Mouse (Mus musculus): ENCODE data around the gene Cacna2d2. TPM values are rescaled to one million over a fixed set of nuclear protein-coding genes. Genes with fewer than 3 reads are reported as not detected.
A peak's percentile ranks its signal among the peaks of the same experiment; 100 is the strongest.

Cacna2d2 gene
- total and polyA plus RNA-seq, 2 experiments, result not detected

DNA sequence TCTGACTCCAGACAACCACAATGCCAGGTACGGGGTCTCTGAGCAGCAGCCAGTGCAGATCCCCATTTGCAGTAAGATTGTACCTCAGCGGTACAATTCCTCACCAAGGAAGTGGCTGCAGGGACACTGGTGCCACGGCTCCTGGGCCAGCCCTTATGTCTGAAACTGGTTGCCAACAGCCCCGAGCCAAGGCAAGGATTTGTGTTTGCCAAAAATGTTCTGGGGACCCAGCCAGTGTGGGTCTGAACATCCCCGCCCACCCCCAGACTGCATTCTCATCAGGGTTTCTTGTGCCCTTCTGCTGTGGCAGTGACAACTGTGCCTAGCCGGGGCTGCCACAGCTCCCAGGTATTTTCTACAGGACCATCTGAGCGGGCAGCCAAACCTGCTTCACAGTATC, 138.8 kb downstream of the Cacna2d2 start:
- DNase-seq (ENCODE audit: extremely low read depth, low read depth, low spot score), result no peak
- peaks cover 28% of the 10 kb centered on the region; the same call in 1 of the 2 replicates for H3K79me2 ChIP-seq (ENCODE audit: control insufficient read depth, insufficient read depth, low read length)
- no peaks in the 10 kb centered on the region; the same call in 1 of the 2 replicates for H3K36me3 ChIP-seq (ENCODE audit: control insufficient read depth, insufficient read depth, low read length)
- H3K9ac ChIP-seq (ENCODE audit: low read depth, low read length), result no peak overlapping the region
- H3K4me1 ChIP-seq (ENCODE audit: control insufficient read depth, insufficient read depth, low read length), result peaks cover 24% of the 10 kb centered on the region
- H3K27me3 ChIP-seq (ENCODE audit: control insufficient read depth, insufficient read depth, low read length), result no peaks in the 10 kb centered on the region
- no peak overlapping the region for H3K27ac ChIP-seq (replicated peaks; ENCODE audit: insufficient read depth, low read depth, low read length)
- WGBS, result 87% methylated on average over 7 of the region's 7 CpGs
- H3K4me3 ChIP-seq (ENCODE audit: insufficient read depth, low read depth, low read length), result no peak overlapping the region
- TF ChIP-seq POLR2A (IDR thresholded peaks at IDR 0.05; ENCODE audit: extremely low read depth, insufficient read depth, low read length), result no peak
- TF ChIP-seq CTCF (IDR thresholded peaks at IDR 0.05; ENCODE audit: low read depth, low read length), result no peak

DNA sequence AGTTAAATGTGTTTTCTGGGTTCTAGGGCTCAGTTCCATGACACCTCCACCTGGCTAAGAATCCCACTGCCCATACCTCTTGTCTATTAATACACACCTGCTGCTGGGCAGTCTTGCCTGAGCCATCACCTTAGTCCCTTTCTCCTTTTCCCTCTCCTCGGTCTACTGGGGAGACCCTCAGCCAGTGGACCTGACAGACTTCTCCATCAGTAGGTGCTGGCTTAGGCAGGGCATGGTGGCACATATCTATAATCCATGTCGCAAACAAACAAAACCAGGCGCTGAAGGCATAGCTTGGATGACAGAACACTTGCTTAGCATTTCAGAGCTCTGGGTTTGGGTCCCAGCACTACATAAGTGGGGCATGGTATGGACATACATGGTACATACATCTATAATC, 139.3 kb downstream of the Cacna2d2 start:
- no peak for DNase-seq (ENCODE audit: extremely low read depth, low read depth, low spot score)
- Histone ChIP-seq H3K79me2 (ENCODE audit: control insufficient read depth, insufficient read depth, low read length) (peaks cover 28% of the 10 kb centered on the region; the same call in 1 of the 2 replicates), H3K27ac (replicated peaks; ENCODE audit: insufficient read depth, low read depth, low read length) (no peak overlapping the region), H3K27me3 (ENCODE audit: control insufficient read depth, insufficient read depth, low read length) (no peaks in the 10 kb centered on the region), H3K4me1 (ENCODE audit: control insufficient read depth, insufficient read depth, low read length) (peaks cover 24% of the 10 kb centered on the region), H3K9ac (ENCODE audit: low read depth, low read length) (no peak overlapping the region), H3K4me3 (ENCODE audit: insufficient read depth, low read depth, low read length) (no peak overlapping the region), H3K36me3 (ENCODE audit: control insufficient read depth, insufficient read depth, low read length) (no peaks in the 10 kb centered on the region; the same call in 1 of the 2 replicates)
- WGBS, result 88% methylated on average over 3 of the region's 3 CpGs
- TF ChIP-seq CTCF (IDR thresholded peaks at IDR 0.05; ENCODE audit: low read depth, low read length), result no peak

DNA sequence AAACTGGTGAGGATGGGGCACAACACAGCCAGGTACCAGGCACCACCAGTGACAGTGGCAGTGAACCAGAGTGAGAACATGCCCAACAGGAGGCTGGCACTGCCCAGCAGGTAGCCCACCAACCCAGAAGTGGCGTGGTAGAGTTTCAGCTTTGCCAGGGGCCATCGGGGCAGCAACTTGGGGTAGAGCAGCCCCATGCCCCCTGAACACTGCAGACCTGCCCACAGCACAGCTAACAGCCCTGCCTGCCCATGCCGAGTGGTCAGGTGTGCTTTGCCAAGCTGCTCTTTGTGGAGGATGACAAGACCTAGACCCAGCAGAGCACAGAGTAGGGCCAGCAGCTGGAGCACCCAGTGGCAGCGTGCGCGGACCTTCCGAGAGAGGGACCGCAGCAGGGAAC, 140.5 kb downstream of the Cacna2d2 start:
- 96% methylated on average over 8 of the region's 8 CpGs for WGBS
- DNase-seq (ENCODE audit: extremely low read depth, low read depth, low spot score), result no peak
- no peaks in the 10 kb centered on the region; the same call in 1 of the 2 replicates for H3K36me3 ChIP-seq (ENCODE audit: control insufficient read depth, insufficient read depth, low read length)
- H3K4me3 ChIP-seq (ENCODE audit: insufficient read depth, low read depth, low read length), result no peak overlapping the region
- H3K79me2 ChIP-seq (ENCODE audit: control insufficient read depth, insufficient read depth, low read length), result peaks cover 20% of the 10 kb centered on the region; the same call in 1 of the 2 replicates
- no peak overlapping the region for H3K9ac ChIP-seq (ENCODE audit: low read depth, low read length)
- H3K27ac ChIP-seq (replicated peaks; ENCODE audit: insufficient read depth, low read depth, low read length), result no peak overlapping the region
- TF ChIP-seq CTCF (IDR thresholded peaks at IDR 0.05; ENCODE audit: low read depth, low read length), result no peak
- no peak for TF ChIP-seq POLR2A (IDR thresholded peaks at IDR 0.05; ENCODE audit: extremely low read depth, insufficient read depth, low read length)
- H3K4me1 ChIP-seq (ENCODE audit: control insufficient read depth, insufficient read depth, low read length), result peaks cover 24% of the 10 kb centered on the region
- H3K27me3 ChIP-seq (ENCODE audit: control insufficient read depth, insufficient read depth, low read length), result no peaks in the 10 kb centered on the region

DNA sequence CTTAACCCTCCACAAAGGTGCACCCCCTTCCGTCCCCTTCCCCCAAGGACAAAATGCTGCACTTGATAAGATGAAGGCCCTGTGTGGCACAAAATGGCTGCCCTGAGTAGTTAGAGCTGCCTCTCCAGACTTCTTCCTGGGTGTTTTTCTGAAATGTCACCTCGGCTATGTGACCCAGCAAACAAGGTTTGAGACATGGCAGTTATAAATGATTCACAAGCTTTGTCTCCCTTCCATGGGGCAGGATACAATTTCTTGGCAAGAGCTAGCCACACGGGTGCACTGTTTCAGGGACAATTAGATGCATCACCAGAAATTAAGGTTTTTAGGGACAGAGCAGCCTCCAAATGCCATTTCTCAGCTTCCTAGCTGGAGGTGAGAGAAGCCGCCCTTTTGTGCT, 141.0 kb downstream of the Cacna2d2 start:
- 68% methylated on average over 4 of the region's 4 CpGs for WGBS
- H3K27ac ChIP-seq (replicated peaks; ENCODE audit: insufficient read depth, low read depth, low read length), result no peak overlapping the region
- DNase-seq (ENCODE audit: extremely low read depth, low read depth, low spot score), result no peak
- no peak overlapping the region for H3K9ac ChIP-seq (ENCODE audit: low read depth, low read length)
- H3K36me3 ChIP-seq (ENCODE audit: control insufficient read depth, insufficient read depth, low read length), result no peaks in the 10 kb centered on the region; the same call in 1 of the 2 replicates
- H3K79me2 ChIP-seq (ENCODE audit: control insufficient read depth, insufficient read depth, low read length), result peaks cover 16% of the 10 kb centered on the region; the same call in 1 of the 2 replicates
- H3K27me3 ChIP-seq (ENCODE audit: control insufficient read depth, insufficient read depth, low read length), result no peaks in the 10 kb centered on the region
- H3K4me1 ChIP-seq (ENCODE audit: control insufficient read depth, insufficient read depth, low read length), result peaks cover 20% of the 10 kb centered on the region
- no peak overlapping the region for H3K4me3 ChIP-seq (ENCODE audit: insufficient read depth, low read depth, low read length)
- TF ChIP-seq CTCF (IDR thresholded peaks at IDR 0.05; ENCODE audit: low read depth, low read length) (no peak), POLR2A (IDR thresholded peaks at IDR 0.05; ENCODE audit: extremely low read depth, insufficient read depth, low read length) (no peak)

DNA sequence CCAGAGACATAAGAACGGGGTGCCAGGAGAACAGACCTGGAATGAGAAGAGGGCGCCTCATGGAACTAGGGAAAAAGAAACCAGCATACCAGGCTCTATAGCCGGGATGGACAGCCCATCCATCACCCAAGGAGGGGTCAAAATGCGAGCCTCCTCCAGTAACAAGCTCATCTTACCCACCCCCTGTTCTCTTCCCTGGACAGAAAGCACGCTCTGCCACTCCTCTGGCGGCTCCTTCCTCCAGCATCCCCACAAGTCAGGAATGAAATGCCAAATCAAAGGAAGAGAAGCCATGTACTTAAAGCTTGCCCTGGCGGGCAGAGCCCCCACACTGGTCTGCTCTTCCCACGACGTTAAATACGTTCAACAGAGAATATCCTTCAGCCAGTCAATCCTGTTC, 141.6 kb downstream of the Cacna2d2 start:
- peaks cover 10% of the 10 kb centered on the region; the same call in 1 of the 2 replicates for H3K79me2 ChIP-seq (ENCODE audit: control insufficient read depth, insufficient read depth, low read length)
- no peaks in the 10 kb centered on the region; the same call in 1 of the 2 replicates for H3K36me3 ChIP-seq (ENCODE audit: control insufficient read depth, insufficient read depth, low read length)
- no peak for TF ChIP-seq CTCF (IDR thresholded peaks at IDR 0.05; ENCODE audit: low read depth, low read length)
- WGBS, result 45% methylated on average over 10 of the region's 10 CpGs
- H3K27ac ChIP-seq (replicated peaks; ENCODE audit: insufficient read depth, low read depth, low read length), result no peak overlapping the region
- no peak for DNase-seq (ENCODE audit: extremely low read depth, low read depth, low spot score)
- no peaks in the 10 kb centered on the region for H3K27me3 ChIP-seq (ENCODE audit: control insufficient read depth, insufficient read depth, low read length)
- peaks cover 15% of the 10 kb centered on the region for H3K4me1 ChIP-seq (ENCODE audit: control insufficient read depth, insufficient read depth, low read length)
- no peak overlapping the region for H3K9ac ChIP-seq (ENCODE audit: low read depth, low read length)
- H3K4me3 ChIP-seq (ENCODE audit: insufficient read depth, low read depth, low read length), result no peak overlapping the region

DNA sequence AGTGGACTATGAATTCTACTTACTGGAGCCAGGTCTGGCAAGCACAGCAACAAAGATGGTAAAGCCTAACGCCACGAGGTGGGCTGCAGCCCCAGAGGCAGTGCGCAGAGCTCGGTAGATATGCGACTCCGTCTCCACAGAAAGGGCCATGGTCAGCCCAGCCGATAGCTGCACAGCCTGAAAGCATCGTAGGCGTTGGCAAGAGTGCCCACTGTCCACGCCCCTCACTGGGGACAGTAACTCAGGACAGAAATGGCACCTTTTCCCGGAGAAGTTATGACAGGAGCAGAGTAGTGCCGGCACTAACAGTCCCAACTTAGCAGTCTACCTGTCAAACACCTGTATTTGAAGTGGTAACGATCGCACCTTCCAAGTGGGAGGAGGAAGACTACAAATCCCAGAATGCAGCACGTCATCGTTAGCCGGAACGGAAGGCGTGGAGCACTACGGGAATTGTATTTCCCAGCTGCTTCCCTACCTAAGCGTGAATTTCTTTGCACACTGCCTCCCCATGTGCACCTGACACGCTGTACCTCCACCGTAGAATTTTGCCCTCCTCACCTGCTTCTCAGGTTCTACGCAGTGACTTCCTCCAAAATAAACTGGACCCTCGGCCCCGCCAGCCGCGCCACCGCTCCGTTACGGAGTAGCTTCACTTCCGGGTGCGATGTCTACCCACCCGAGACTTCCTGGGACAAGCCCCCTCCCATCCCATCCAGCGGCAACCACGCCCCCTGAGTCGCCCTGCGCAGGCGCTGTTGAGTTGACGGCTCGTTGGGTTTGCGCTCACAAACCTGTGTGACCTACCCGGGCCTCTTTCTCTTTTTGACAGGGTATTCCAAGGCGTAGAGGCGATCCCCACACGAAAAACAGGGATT, 142.3 kb downstream of the Cacna2d2 start, which contains the start of the genes Cyb561d2 and Nprl2:
Cyb561d2 (minus strand) TSS at position 720 of the 878 bp plus-strand sequence.
Nprl2 (plus strand) TSS at position 753 of the 878 bp plus-strand sequence.
- Histone ChIP-seq H3K4me1 (ENCODE audit: control insufficient read depth, insufficient read depth, low read length) (peaks cover 8% of the 10 kb centered on the region), H3K27ac (replicated peaks; ENCODE audit: insufficient read depth, low read depth, low read length) (peak within 1 kb of the TSS; percentile 87), H3K4me3 (ENCODE audit: insufficient read depth, low read depth, low read length) (peak within 1 kb of the TSS; percentile 74), H3K36me3 (ENCODE audit: control insufficient read depth, insufficient read depth, low read length) (no peaks in the 10 kb centered on the region; the same call in 1 of the 2 replicates), H3K27me3 (ENCODE audit: control insufficient read depth, insufficient read depth, low read length) (no peaks in the 10 kb centered on the region), H3K9ac (ENCODE audit: low read depth, low read length) (peak within 1 kb of the TSS; percentile 71), H3K79me2 (ENCODE audit: control insufficient read depth, insufficient read depth, low read length) (peaks cover 4% of the 10 kb centered on the region; the same call in 1 of the 2 replicates)
- peak; percentile 91 for DNase-seq (ENCODE audit: extremely low read depth, low read depth, low spot score)
- WGBS, result under 1% methylated on average over 46 of the region's 46 CpGs
- TF ChIP-seq CTCF (IDR thresholded peaks at IDR 0.05; ENCODE audit: low read depth, low read length) (no peak), POLR2A (IDR thresholded peaks at IDR 0.05; ENCODE audit: extremely low read depth, insufficient read depth, low read length) (0 out of 2 replicates have a peak, but pooled peaks have one; percentile 27)
